8 mouse cellular contexts compared by ENCODE assay signal in the genomic region with DNA sequence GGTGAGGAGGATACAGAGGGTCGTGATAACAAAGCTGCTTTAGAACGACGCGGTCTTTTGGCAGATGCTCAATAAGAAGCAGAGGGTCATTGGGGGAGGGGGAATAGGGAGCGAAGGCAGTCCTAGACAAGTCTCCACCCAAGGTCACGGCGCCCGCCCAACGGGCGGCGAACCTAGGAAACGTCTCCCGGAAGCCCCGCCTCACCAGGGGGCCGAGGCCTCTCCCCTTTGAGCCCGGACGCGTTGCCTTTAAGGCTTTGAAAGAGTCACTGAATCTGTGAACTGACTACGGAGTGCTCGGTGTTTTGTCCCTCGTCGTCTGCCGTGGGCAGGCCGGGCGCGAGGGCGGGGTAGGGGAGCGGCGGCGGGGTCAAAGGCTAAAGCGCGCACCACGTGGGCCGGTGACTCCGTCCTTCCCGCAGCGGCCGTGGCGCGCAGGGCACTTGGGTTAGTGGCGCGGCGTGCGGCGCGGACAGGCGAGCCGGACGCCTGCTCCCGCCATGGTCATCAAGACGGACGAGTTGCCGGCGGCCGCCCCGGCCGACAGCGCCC. TPM values are rescaled to one million over a fixed set of nuclear protein-coding genes. Genes with fewer than 3 reads are reported as not detected.
DNase-seq lines count a peak whose midpoint lies in the region; ATAC-seq and TF ChIP-seq lines count a peak whose summit lies in the region.

A gene (plus strand): TSS at position 401 of the 552 bp plus-strand sequence.

- H3K9me3 ChIP-seq in heart, embryonic 12.5 days (replicated peaks), result no peaks in the 10 kb centered on the region
- no peaks in the 10 kb centered on the region for H3K9me3 ChIP-seq in kidney, postnatal 0 days (replicated peaks; ENCODE audit: low read length)
- no peaks in the 10 kb centered on the region for H3K9me3 ChIP-seq in liver, embryonic 11.5 days (ENCODE audit: control insufficient read depth, low read length)
- no peaks in the 10 kb centered on the region for H3K9me3 ChIP-seq in stomach, embryonic 14.5 days (ENCODE audit: control insufficient read depth, low read depth, low read length)

- peak; percentile 92 for ATAC-seq in erythroid progenitor cell, adult 5-6 weeks (replicated peaks; ENCODE audit: low FRiP score, poor library complexity, severe bottlenecking)
- peak; percentile 95 for ATAC-seq in heart, embryonic 12.5 days (ENCODE audit: insufficient number of reproducible peaks, low FRiP score)
- ATAC-seq in kidney, postnatal 0 days (replicated peaks; ENCODE audit: low FRiP score, low read depth), result peak; percentile 89
- ATAC-seq in liver, embryonic 11.5 days (replicated peaks; ENCODE audit: low FRiP score), result peak; percentile 91
- peak; percentile 91 for ATAC-seq in stomach, embryonic 14.5 days (ENCODE audit: insufficient number of reproducible peaks, insufficient read depth, low FRiP score, low read depth)

- peak within 1 kb of the TSS; percentile 79 for H3K4me2 ChIP-seq in heart, embryonic 12.5 days
- peak within 1 kb of the TSS; percentile 94 for H3K4me2 ChIP-seq in kidney, postnatal 0 days (ENCODE audit: low read length)
- H3K4me2 ChIP-seq in liver, embryonic 11.5 days, result peak within 1 kb of the TSS; percentile 57
- peak within 1 kb of the TSS; percentile 76 for H3K4me2 ChIP-seq in stomach, embryonic 14.5 days (replicated peaks; ENCODE audit: low read depth, low read length)

- peak within 1 kb of the TSS; percentile 78 for H3K4me3 ChIP-seq in heart, embryonic 12.5 days
- peak within 1 kb of the TSS; percentile 95 for H3K4me3 ChIP-seq in kidney, postnatal 0 days (replicated peaks; ENCODE audit: low read depth, low read length)
- peak within 1 kb of the TSS; percentile 99 for H3K4me3 ChIP-seq in liver, embryonic 11.5 days (ENCODE audit: low read depth, low read length)
- H3K4me3 ChIP-seq in stomach, embryonic 14.5 days (ENCODE audit: low read depth, low read length), result peak within 1 kb of the TSS; percentile 95

- peak within 1 kb of the TSS; percentile 80 for H3K27ac ChIP-seq in heart, embryonic 12.5 days (ENCODE audit: poor library complexity, severe bottlenecking)
- H3K27ac ChIP-seq in kidney, postnatal 0 days, result peak within 1 kb of the TSS; percentile 94
- peak within 1 kb of the TSS; percentile 90 for H3K27ac ChIP-seq in liver, embryonic 11.5 days (ENCODE audit: low read depth, low read length)
- peak within 1 kb of the TSS; percentile 80 for H3K27ac ChIP-seq in stomach, embryonic 14.5 days (ENCODE audit: low read length)

- WGBS in heart, embryonic 12.5 days, result under 1% methylated on average over 56 of the region's 58 CpGs
- WGBS in kidney, postnatal 0 days, result under 1% methylated on average over 58 of the region's 58 CpGs
- WGBS in liver, embryonic 11.5 days, result under 1% methylated on average over 58 of the region's 58 CpGs
- under 1% methylated on average over 58 of the region's 58 CpGs for whole genome bisulfite sequencing in stomach, embryonic 14.5 days

- peaks cover 50% of the 10 kb centered on the region for H3K4me1 ChIP-seq in heart, embryonic 12.5 days (replicated peaks)
- H3K4me1 ChIP-seq in kidney, postnatal 0 days (replicated peaks; ENCODE audit: insufficient read depth, low read length), result peaks cover 25% of the 10 kb centered on the region
- H3K4me1 ChIP-seq in liver, embryonic 11.5 days (replicated peaks; ENCODE audit: control insufficient read depth, insufficient read depth, low read length), result peaks cover 36% of the 10 kb centered on the region
- H3K4me1 ChIP-seq in stomach, embryonic 14.5 days (ENCODE audit: control insufficient read depth, insufficient read depth, low read length), result peaks cover 26% of the 10 kb centered on the region

- DNase-seq in CD4-positive helper T cell, adult 2 months (ENCODE audit: low read depth, low spot score), result peak; percentile 96
- DNase-seq in brain, embryonic 18.5 days (ENCODE audit: low read depth, low spot score), result peak; percentile 85
- peak; percentile 98 for DNase-seq in kidney, postnatal 0 days (ENCODE audit: low spot score)
- DNase-seq in liver, embryonic 11.5 days (ENCODE audit: low spot score), result peak; percentile 97
- peak; percentile 93 for DNase-seq in naive thymus-derived CD4-positive, alpha-beta T cell, adult 2 months (ENCODE audit: low read depth)

- H3K9ac ChIP-seq in heart, embryonic 12.5 days, result peak within 1 kb of the TSS; percentile 86
- H3K9ac ChIP-seq in kidney, postnatal 0 days (ENCODE audit: low read depth, low read length), result peak within 1 kb of the TSS; percentile 93
- H3K9ac ChIP-seq in liver, embryonic 11.5 days (ENCODE audit: low read depth, low read length), result peak within 1 kb of the TSS; percentile 95
- H3K9ac ChIP-seq in stomach, embryonic 14.5 days (replicated peaks; ENCODE audit: low read depth, low read length), result peak within 1 kb of the TSS; percentile 74

- no peaks in the 10 kb centered on the region for H3K27me3 ChIP-seq in heart, embryonic 12.5 days (replicated peaks)
- H3K27me3 ChIP-seq in kidney, postnatal 0 days (ENCODE audit: insufficient read depth, low read length), result no peaks in the 10 kb centered on the region
- no peaks in the 10 kb centered on the region for H3K27me3 ChIP-seq in liver, embryonic 11.5 days (replicated peaks; ENCODE audit: control insufficient read depth, insufficient read depth, low read length)
- H3K27me3 ChIP-seq in stomach, embryonic 14.5 days (ENCODE audit: control insufficient read depth, insufficient read depth, low read length), result no peaks in the 10 kb centered on the region

- no peak for TF ChIP-seq CTCF in kidney, postnatal 0 days (IDR thresholded peaks at IDR 0.05; ENCODE audit: low read depth)

- 0 out of 2 replicates have a peak, but pooled peaks cover 2% of the 10 kb centered on the region for H3K36me3 ChIP-seq in heart, embryonic 12.5 days
- no peaks in the 10 kb centered on the region for H3K36me3 ChIP-seq in kidney, postnatal 0 days (ENCODE audit: insufficient read depth, low read length)
- peaks cover 9% of the 10 kb centered on the region for H3K36me3 ChIP-seq in liver, embryonic 11.5 days (ENCODE audit: control insufficient read depth, insufficient read depth, low read length)
- no peaks in the 10 kb centered on the region for H3K36me3 ChIP-seq in stomach, embryonic 14.5 days (ENCODE audit: control insufficient read depth, insufficient read depth, low read length)

RNA-seq across cellular contexts. Expression of the gene that starts here (rescaled TPM):
- total RNA-seq in erythroid progenitor cell, adult 5-6 weeks (2015; ENCODE audit: low replicate concordance), result 4.7 and 5.4 TPM in 2 replicates
- 5.3 and 5.6 TPM in 2 replicates for total RNA-seq in erythroid progenitor cell, adult 5-6 weeks (2017; ENCODE audit: low replicate concordance)
- polyA plus RNA-seq in heart, embryonic 12.5 days (2016; fragmentation: Nextera tagmentation; extraction: Ambion mirVana), result 70.0 and 71.3 TPM in 2 replicates
- 32.6 TPM in 2 replicates for polyA plus RNA-seq in kidney, postnatal 0 days (2015; fragmentation: Nextera tagmentation; extraction: Ambion mirVana)
- 60.9 and 61.4 TPM in 2 replicates for polyA plus RNA-seq in liver, embryonic 11.5 days (2014; fragmentation: Nextera tagmentation; extraction: Ambion mirVana)
- polyA plus RNA-seq in stomach, embryonic 14.5 days (2014; fragmentation: Nextera tagmentation; extraction: Ambion mirVana), result 24.0 and 24.4 TPM in 2 replicates

Comparison
In these comparisons a context has a peak if more than half of its experiments do, and no peak if none do; other contexts are left out.
1. Peak in every context shown above with its lines: DNase-seq, ATAC-seq, H3K4me3 ChIP-seq and H3K27ac ChIP-seq.